Mouse (Mus musculus) midbrain, postnatal 0 days (tissue): Measurements from ENCODE around the gene Ncor1. TPM values are rescaled to one million over a fixed set of nuclear protein-coding genes. Genes with fewer than 3 reads are reported as not detected.
A peak's percentile ranks its signal among the peaks of the same experiment; 100 is the strongest.
"Not testable (repeated sequence)": the region's sequence is repeated elsewhere in the genome, so short reads cannot be mapped to it uniquely, and the experiment has no call there.

Experiments
- ATAC-seq: fragments of 200-750 bp; cut with Nextera tagmentation; 2 replicates; pipeline ENCODE4 v1.8.0; 2017; ENCODE audit warnings: moderate number of reproducible peaks, mild to moderate bottlenecking, moderate TSS enrichment, moderate library complexity; ENCODE audit not compliant: low FRiP score
- DNase-seq: peaks from one replicate; pipeline ENCODE4 v3.0.0-alpha.2; 2015; ENCODE audit warnings: low spot score
- H3K27ac ChIP-seq: fragments of 300-500 bp; sonication (generic); 2 replicates; pipeline ENCODE4 v1.5.1; 2014; ENCODE audit warnings: low read depth, mild to moderate bottlenecking, low read length, mixed read lengths
- H3K27me3 ChIP-seq: fragments of 300-500 bp; sonication (generic); 2 replicates; pipeline ENCODE4 v1.6.1; 2014; ENCODE audit warnings: low read length, control low read depth, mixed read lengths; ENCODE audit not compliant: insufficient read depth
- H3K36me3 ChIP-seq: fragments of 300-500 bp; sonication (generic); 2 replicates; pipeline ENCODE4 v1.6.1; 2014; ENCODE audit warnings: low read length, control low read depth, mixed read lengths; ENCODE audit not compliant: insufficient read depth
- H3K4me1 ChIP-seq: fragments of 300-500 bp; sonication (generic); 2 replicates; pipeline ENCODE4 v1.6.1; 2014; ENCODE audit warnings: mild to moderate bottlenecking, control low read depth, antibody characterized with exemption, low read length, mixed read lengths; ENCODE audit not compliant: insufficient read depth
- H3K4me2 ChIP-seq: fragments of 300-500 bp; sonication (generic); 2 replicates; pipeline ENCODE4 v1.6.1; 2014; ENCODE audit warnings: low read depth, mild to moderate bottlenecking, low read length, mixed read lengths; ENCODE audit not compliant: poor library complexity, severe bottlenecking
- H3K4me3 ChIP-seq: fragments of 300-500 bp; sonication (generic); 2 replicates; pipeline ENCODE4 v1.5.1; 2014; ENCODE audit warnings: low read depth, mild to moderate bottlenecking, low read length, moderate library complexity
- H3K9ac ChIP-seq: fragments of 300-500 bp; sonication (generic); replicated peaks from 2 replicates; pipeline ENCODE4 v1.6.1; 2014; ENCODE audit warnings: mild to moderate bottlenecking, low read length, moderate library complexity, mixed read lengths; ENCODE audit not compliant: poor library complexity, severe bottlenecking
- H3K9me3 ChIP-seq: fragments of 300-500 bp; sonication (generic); 2 replicates; pipeline ENCODE4 v1.6.1; 2016; ENCODE audit warnings: low read length, control low read depth
- CTCF ChIP-seq: IDR thresholded peaks from 2 replicates; pipeline ENCODE4 v1.5.1; 2016; ENCODE audit warnings: antibody characterized with exemption, mild to moderate bottlenecking
- WGBS: fragments of 180-500 bp; shearing (Covaris S2); extraction: QIAGEN DNeasy Blood & Tissue Kit; methylation state at CpG from one replicate; pipeline ENCODE4 v1.1.7; 2014; 5-methylcytosine and 5-hydroxymethylcytosine counted together
- polyA plus RNA-seq: library from polyadenylated mRNA; unstranded; fragments of >200 nt; fragmentation: Nextera tagmentation; extraction: Ambion mirVana; gene quantifications from 2 replicates; pipeline ENCODE4 v1.2.1, GENCODE M21; 2015
- total RNA-seq: library from RNA; depleted of rRNA; stranded (reverse); fragments of >200 nt; gene quantifications from 2 replicates; pipeline ENCODE4 v1.2.3, GENCODE M21; 2014

Ncor1 gene
- total and polyA plus RNA-seq, 2 experiments from 2014 or later = 128 to 152 TPM

- Histone ChIP-seq H3K4me1 (no peaks in the 10 kb centered on the region), H3K36me3 (no peaks in the 10 kb centered on the region), H3K27me3 (no peaks in the 10 kb centered on the region), H3K27ac (no peak overlapping the region), H3K9ac (no peak overlapping the region), H3K9me3 (no peaks in the 10 kb centered on the region), H3K4me2 (no peak overlapping the region), H3K4me3 (no peak overlapping the region)
- TF ChIP-seq CTCF = no peak
- 89% methylated on average over 3 of the region's 3 CpGs for WGBS
- no peak for ATAC-seq
- DNase-seq = no peak
Measured at GRCm38 (mm10) chr11:62465849-62466248, 7.5 kb upstream of the Ncor1 start.

DNA sequence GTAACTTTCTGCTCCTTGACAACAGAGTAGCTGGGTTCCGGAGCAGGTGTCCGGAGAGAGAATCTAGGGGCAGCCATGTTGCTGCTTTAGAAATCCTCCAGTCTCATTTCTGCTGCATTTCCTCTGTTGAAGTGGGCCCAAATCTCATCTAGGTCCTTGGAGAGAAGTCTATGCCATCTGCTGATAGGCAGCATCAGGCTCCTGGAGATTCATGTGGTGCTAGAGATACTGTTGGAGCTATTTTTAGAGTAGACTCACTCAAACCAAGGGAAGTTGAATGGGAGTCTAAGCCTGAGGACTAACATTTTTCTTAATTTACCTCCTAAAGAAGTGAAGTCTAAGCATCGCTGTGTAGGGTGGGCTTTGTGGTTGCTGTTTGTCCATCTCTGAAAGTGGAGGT is 6.4 kb upstream of the Ncor1 start:
- 94% methylated on average over 3 of the region's 3 CpGs for WGBS
- ATAC-seq (no peak), DNase-seq (no peak)
- Histone ChIP-seq H3K27ac (no peak overlapping the region), H3K4me3 (no peak overlapping the region), H3K27me3 (no peaks in the 10 kb centered on the region), H3K36me3 (no peaks in the 10 kb centered on the region), H3K9me3 (no peaks in the 10 kb centered on the region), H3K9ac (no peak overlapping the region), H3K4me1 (no peaks in the 10 kb centered on the region), H3K4me2 (no peak overlapping the region)
- no peak for TF ChIP-seq CTCF

GRCm38 (mm10) chr11:62463225-62463915 is 5.0 kb upstream of the Ncor1 start:
- 57% methylated on average over 2 of the region's 2 CpGs for WGBS

GRCm38 (mm10) chr11:62462529-62462928 is 4.2 kb upstream of the Ncor1 start:
- not testable (repeated sequence) for DNase-seq, H3K27me3 ChIP-seq, ATAC-seq, H3K4me2 ChIP-seq, H3K4me3 ChIP-seq, H3K4me1 ChIP-seq, H3K9me3 ChIP-seq, H3K9ac ChIP-seq, H3K36me3 ChIP-seq, H3K27ac ChIP-seq
- 95% methylated on average over 1 of the region's 1 CpGs for WGBS

More at GRCm38 (mm10) chr11:62463225-62463915, 5.0 kb upstream of the Ncor1 start:
- DNase-seq (no peak), ATAC-seq (no peak)
- no peaks in the 10 kb centered on the region for H3K36me3 ChIP-seq
- no peak overlapping the region for H3K9ac ChIP-seq
- H3K9me3 ChIP-seq = no peaks in the 10 kb centered on the region
- H3K4me1 ChIP-seq = no peaks in the 10 kb centered on the region
- TF ChIP-seq CTCF = no peak
- H3K4me3 ChIP-seq = no peak overlapping the region
- H3K4me2 ChIP-seq = no peak overlapping the region
- no peaks in the 10 kb centered on the region for H3K27me3 ChIP-seq
- no peak overlapping the region for H3K27ac ChIP-seq

DNA sequence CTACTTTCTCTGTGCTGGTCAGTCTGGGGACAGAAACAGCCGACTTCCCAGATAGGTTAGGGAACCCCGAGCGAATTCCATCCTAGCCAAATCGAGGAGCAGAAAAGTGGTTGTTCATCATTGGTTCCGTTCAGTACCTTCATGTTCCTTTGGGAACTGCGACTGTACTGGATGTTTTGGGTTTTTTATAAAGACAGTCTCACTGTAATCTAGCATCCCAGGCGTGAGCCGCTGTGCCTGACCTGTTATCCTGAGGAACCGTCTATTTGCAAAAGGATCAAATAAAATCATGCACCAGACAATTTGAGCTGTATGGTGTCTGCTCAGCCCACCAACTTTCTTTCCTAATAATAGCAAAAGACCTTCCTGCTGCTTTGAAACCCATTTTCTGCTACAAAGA is 439 bp upstream of the Ncor1 start:
- Histone ChIP-seq H3K27ac (peak overlapping the region; percentile 95), H3K9ac (peak overlapping the region; percentile 97), H3K9me3 (no peaks in the 10 kb centered on the region), H3K36me3 (no peaks in the 10 kb centered on the region), H3K27me3 (no peaks in the 10 kb centered on the region), H3K4me1 (peaks cover 3% of the 10 kb centered on the region; the same call in 1 of the 2 replicates), H3K4me2 (peak overlapping the region; percentile 89), H3K4me3 (peak overlapping the region; percentile 99)
- no peak for ATAC-seq
- WGBS = 2% methylated on average over 9 of the region's 9 CpGs
- no peak for TF ChIP-seq CTCF
- DNase-seq = no peak

DNA sequence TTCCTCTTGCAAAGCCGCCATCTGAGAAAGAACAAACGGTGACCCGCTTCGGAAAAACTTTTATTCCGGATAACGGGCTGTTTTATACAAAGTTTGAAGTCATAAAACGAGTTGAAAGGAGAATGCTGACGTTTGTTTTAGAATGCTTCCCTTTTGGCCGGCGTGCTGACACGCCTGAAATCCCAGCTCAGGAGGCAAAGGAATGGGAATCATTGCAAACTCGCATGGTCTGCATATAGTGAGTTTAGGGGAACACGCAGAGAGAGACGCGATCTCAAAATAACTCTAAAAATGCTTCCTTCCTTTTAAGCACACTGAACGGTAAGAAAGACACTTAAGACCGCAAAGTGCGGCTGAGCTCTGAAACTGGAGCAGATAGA is 460 bp downstream of the Ncor1 start:
- ATAC-seq (no peak), DNase-seq (no peak)
- H3K36me3 ChIP-seq = no peaks in the 10 kb centered on the region
- H3K4me2 ChIP-seq = peak overlapping the region; percentile 89
- peaks cover 3% of the 10 kb centered on the region; the same call in 1 of the 2 replicates for H3K4me1 ChIP-seq
- no peaks in the 10 kb centered on the region for H3K9me3 ChIP-seq
- peak overlapping the region; percentile 95 for H3K27ac ChIP-seq
- H3K4me3 ChIP-seq = peak overlapping the region; percentile 99
- peak overlapping the region; percentile 97 for H3K9ac ChIP-seq
- TF ChIP-seq CTCF = no peak
- WGBS = under 1% methylated on average over 18 of the region's 18 CpGs
- H3K27me3 ChIP-seq = no peaks in the 10 kb centered on the region
